Mouse (Mus musculus) MEL (cell line): ENCODE measurements at regions not wholly inside any gene's neighbourhood (a gene's known extent, or its start where the extent isn't known, plus 50 kb on each side); places are given as distances from the start of the nearest gene placed in this dataset.

ENCODE experiments used
- DNase-seq: peaks from one replicate; pipeline ENCODE4 v3.0.0; 2011; ENCODE audit warnings: low read depth, low spot score
- H3K27ac ChIP-seq: 2 replicates; pipeline ENCODE4 v1.5.1; 2012; ENCODE audit warnings: low read depth, mild to moderate bottlenecking, control low read depth, low read length, moderate library complexity; ENCODE audit not compliant: control insufficient read depth
- H3K27me3 ChIP-seq, 2 experiments: fragments of 150-350 bp in 1 of 2; sonication (generic) in 1 of 2; 2 replicates each; pipeline ENCODE4 v1.6.1; 2012; ENCODE audit warnings: low read length in 2 of 2, mild to moderate bottlenecking in 2 of 2, improper control_type of control experiment in 1 of 2, moderate library complexity in 1 of 2; ENCODE audit not compliant: insufficient read depth in 2 of 2, control insufficient read depth in 1 of 2
- H3K36me3 ChIP-seq, 2 experiments: 2 replicates each; pipeline ENCODE4 v1.6.1; 2012 to 2014; ENCODE audit warnings: low read length in 2 of 2, improper control_type of control experiment in 1 of 2, inconsistent platforms in 1 of 2, mild to moderate bottlenecking in 1 of 2; ENCODE audit not compliant: insufficient read depth in 2 of 2, control insufficient read depth in 1 of 2
- H3K4me1 ChIP-seq, 2 experiments: fragments of 150-350 bp in 1 of 2; sonication (generic) in 1 of 2; 2 replicates each; pipeline ENCODE4 v1.6.1; 2012; ENCODE audit warnings: low read length in 2 of 2, improper control_type of control experiment in 1 of 2, mild to moderate bottlenecking in 1 of 2; ENCODE audit not compliant: insufficient read depth in 2 of 2, control insufficient read depth in 1 of 2
- H3K4me3 ChIP-seq, 2 experiments: fragments of 150-350 bp in 1 of 2; sonication (generic) in 1 of 2; 2 replicates each; pipeline ENCODE4 v1.5.1; 2012; ENCODE audit warnings: low read depth in 2 of 2, low read length in 2 of 2, mild to moderate bottlenecking in 2 of 2, moderate library complexity in 2 of 2, control low read depth in 1 of 2, improper control_type of control experiment in 1 of 2; ENCODE audit not compliant: control insufficient read depth in 1 of 2, insufficient read depth in 1 of 2
- H3K79me2 ChIP-seq: 2 replicates; pipeline ENCODE4 v1.6.1; 2012; ENCODE audit warnings: mild to moderate bottlenecking, low read length, moderate library complexity; ENCODE audit not compliant: control insufficient read depth, poor library complexity, insufficient read depth
- H3K9ac ChIP-seq: 2 replicates; pipeline ENCODE4 v1.6.1; 2012; ENCODE audit warnings: low read depth, mild to moderate bottlenecking, control low read depth, low read length, moderate library complexity; ENCODE audit not compliant: control insufficient read depth, poor library complexity, severe bottlenecking
- H3K9me3 ChIP-seq: fragments of 150-350 bp; sonication (generic); replicated peaks from 2 replicates; pipeline ENCODE4 v1.6.1; 2012; ENCODE audit warnings: mild to moderate bottlenecking, low read length, improper control_type of control experiment, moderate library complexity; ENCODE audit not compliant: insufficient read depth
- CHD2 ChIP-seq: IDR thresholded peaks from 2 replicates; pipeline ENCODE4 v1.6.1; 2011; ENCODE audit warnings: low read length, improper control_type of control experiment
- CTCF ChIP-seq, 3 experiments: IDR thresholded peaks in 2 of 3; conservative IDR thresholded peaks in 1 of 3; 2 replicates each; pipeline ENCODE4 v1.5.1; 2011 to 2012; ENCODE audit warnings: low read length in 3 of 3, low read depth in 2 of 3, mild to moderate bottlenecking in 2 of 3, improper control_type of control experiment in 1 of 3, inconsistent platforms in 1 of 3, mixed read lengths in 1 of 3, moderate library complexity in 1 of 3; ENCODE audit not compliant: control insufficient read depth in 1 of 3, insufficient read depth in 1 of 3, poor library complexity in 1 of 3, severe bottlenecking in 1 of 3
- E2F4 ChIP-seq: IDR thresholded peaks from 2 replicates; pipeline ENCODE4 v1.6.1; 2011; ENCODE audit warnings: low read depth, low read length, improper control_type of control experiment, borderline replicate concordance
- EP300 ChIP-seq, 2 experiments: IDR thresholded peaks; 2 replicates each; pipeline ENCODE4 v1.6.1; 2011; ENCODE audit warnings: improper control_type of control experiment in 2 of 2, low read length in 2 of 2, low read depth in 1 of 2, mild to moderate bottlenecking in 1 of 2
- ETS1 ChIP-seq: IDR thresholded peaks from 2 replicates; pipeline ENCODE4 v1.6.1; 2012; ENCODE audit warnings: low read depth, mild to moderate bottlenecking, inconsistent platforms, low read length, improper control_type of control experiment, moderate library complexity
- GABPA ChIP-seq: IDR thresholded peaks from 2 replicates; pipeline ENCODE4 v1.6.1; 2012; ENCODE audit warnings: low read depth, mild to moderate bottlenecking, inconsistent platforms, low read length, improper control_type of control experiment, moderate library complexity
- HCFC1 ChIP-seq: IDR thresholded peaks from 2 replicates; pipeline ENCODE4 v1.6.1; 2012; ENCODE audit warnings: low read depth, mild to moderate bottlenecking, inconsistent platforms, low read length, improper control_type of control experiment, moderate library complexity
- JUND ChIP-seq: IDR thresholded peaks from 2 replicates; pipeline ENCODE4 v1.6.1; 2011; ENCODE audit warnings: low read depth, mild to moderate bottlenecking, improper control_type of control experiment, low read length
- MAX ChIP-seq: IDR thresholded peaks from 2 replicates; pipeline ENCODE4 v1.6.1; 2011; ENCODE audit warnings: low read length, improper control_type of control experiment
- MAZ ChIP-seq: IDR thresholded peaks from 2 replicates; pipeline ENCODE4 v1.6.1; 2012; ENCODE audit warnings: low read depth, mild to moderate bottlenecking, inconsistent platforms, low read length, improper control_type of control experiment
- MXI1 ChIP-seq: IDR thresholded peaks from 2 replicates; pipeline ENCODE4 v1.6.1; 2011; ENCODE audit warnings: mild to moderate bottlenecking, low read depth, low read length, improper control_type of control experiment
- MYB ChIP-seq: IDR thresholded peaks from 2 replicates; pipeline ENCODE4 v1.6.1; 2011; ENCODE audit warnings: mild to moderate bottlenecking, low read depth, low read length, improper control_type of control experiment
- MYC ChIP-seq: IDR thresholded peaks from 2 replicates; pipeline ENCODE4 v1.6.1; 2011; ENCODE audit warnings: low read depth, mild to moderate bottlenecking, low read length, improper control_type of control experiment, moderate library complexity
- NELFE ChIP-seq: IDR thresholded peaks from 2 replicates; pipeline ENCODE4 v1.6.1; 2011; ENCODE audit warnings: low read depth, low read length, improper control_type of control experiment
- NRF1 ChIP-seq: IDR thresholded peaks from 2 replicates; pipeline ENCODE4 v1.6.1; 2014; ENCODE audit warnings: low read depth, mild to moderate bottlenecking, inconsistent platforms, low read length, improper control_type of control experiment, moderate library complexity; ENCODE audit not compliant: poor library complexity, insufficient read depth, severe bottlenecking
- POLR2A ChIP-seq, 2 experiments: IDR thresholded peaks; 2 replicates each; pipeline ENCODE4 v1.6.1; 2011 to 2012; ENCODE audit warnings: low read length in 2 of 2, mild to moderate bottlenecking in 2 of 2, control low read depth in 1 of 2, improper control_type of control experiment in 1 of 2, low read depth in 1 of 2, moderate library complexity in 1 of 2; ENCODE audit not compliant: control insufficient read depth in 1 of 2, insufficient read depth in 1 of 2, poor library complexity in 1 of 2
- POLR2AphosphoS2 ChIP-seq: IDR thresholded peaks from 2 replicates; pipeline ENCODE4 v1.6.1; 2011; ENCODE audit warnings: low read length, improper control_type of control experiment
- POLR2AphosphoS5 ChIP-seq: IDR thresholded peaks from 2 replicates; pipeline ENCODE4 v1.6.1; 2012; ENCODE audit warnings: low read depth, borderline replicate concordance, mild to moderate bottlenecking, inconsistent platforms, low read length, moderate library complexity, mixed read lengths
- RAD21 ChIP-seq: IDR thresholded peaks from 2 replicates; pipeline ENCODE4 v1.6.1; 2011; ENCODE audit warnings: mild to moderate bottlenecking, low read depth, low read length, improper control_type of control experiment
- RCOR1 ChIP-seq: IDR thresholded peaks from 2 replicates; pipeline ENCODE4 v1.6.1; 2012; ENCODE audit warnings: low read depth, mild to moderate bottlenecking, inconsistent platforms, low read length, improper control_type of control experiment
- TBP ChIP-seq: IDR thresholded peaks from 2 replicates; pipeline ENCODE4 v1.8.0; 2011; ENCODE audit warnings: low read depth, low read length, improper control_type of control experiment
- USF2 ChIP-seq, 2 experiments: IDR thresholded peaks; 2 replicates each; pipeline ENCODE4 v1.6.1; 2011 to 2012; ENCODE audit warnings: improper control_type of control experiment in 2 of 2, low read length in 2 of 2, borderline replicate concordance in 1 of 2, inconsistent platforms in 1 of 2, low read depth in 1 of 2, mild to moderate bottlenecking in 1 of 2; ENCODE audit not compliant: insufficient read depth in 1 of 2
- ZKSCAN1 ChIP-seq: IDR thresholded peaks from 2 replicates; pipeline ENCODE4 v1.6.1; 2012; ENCODE audit warnings: low read depth, mild to moderate bottlenecking, inconsistent platforms, low read length, improper control_type of control experiment, moderate library complexity
- ZMIZ1 ChIP-seq: IDR thresholded peaks from 2 replicates; pipeline ENCODE4 v1.6.1; 2012; ENCODE audit warnings: low read depth, mild to moderate bottlenecking, inconsistent platforms, low read length, improper control_type of control experiment, moderate library complexity
- ZNF384 ChIP-seq: IDR thresholded peaks from 2 replicates; pipeline ENCODE4 v1.6.1; 2012; ENCODE audit warnings: low read depth, mild to moderate bottlenecking, inconsistent platforms, low read length, improper control_type of control experiment

- Histone ChIP-seq H3K9me3 (no peaks in the 10 kb centered on the region), H3K27me3 (peaks cover 1 to 2% of the 10 kb centered on the region in 2 experiments; a peak in 2 of 4 replicates), H3K4me3 (no peak overlapping the region), H3K36me3 (peaks cover 0 to 14% of the 10 kb centered on the region in 2 experiments; a peak in 2 of 4 replicates), H3K79me2 (no peaks in the 10 kb centered on the region), H3K27ac (no peak overlapping the region), H3K4me1 (peaks cover 6 to 22% of the 10 kb centered on the region in 2 experiments), H3K9ac (no peak overlapping the region)
- TF ChIP-seq POLR2AphosphoS5 (no peak), RCOR1 (no peak), USF2 (IDR thresholded peaks at IDR 0.05; ENCODE audit: borderline replicate concordance in 1 of 2, insufficient read depth in 1 of 2, low read depth in 1 of 2, low read length in 2 of 2) (no peak), ZMIZ1 (no peak), MYB (no peak), MYC (no peak), NELFE (no peak), NRF1 (no peak), GABPA (no peak), E2F4 (no peak), RAD21 (no peak), POLR2AphosphoS2 (no peak), ETS1 (no peak)
- DNase-seq = no peak
Measured at GRCm38 (mm10) chr2:167843921-167844320, 87.9 kb upstream of the Ptpn1 start.

DNA sequence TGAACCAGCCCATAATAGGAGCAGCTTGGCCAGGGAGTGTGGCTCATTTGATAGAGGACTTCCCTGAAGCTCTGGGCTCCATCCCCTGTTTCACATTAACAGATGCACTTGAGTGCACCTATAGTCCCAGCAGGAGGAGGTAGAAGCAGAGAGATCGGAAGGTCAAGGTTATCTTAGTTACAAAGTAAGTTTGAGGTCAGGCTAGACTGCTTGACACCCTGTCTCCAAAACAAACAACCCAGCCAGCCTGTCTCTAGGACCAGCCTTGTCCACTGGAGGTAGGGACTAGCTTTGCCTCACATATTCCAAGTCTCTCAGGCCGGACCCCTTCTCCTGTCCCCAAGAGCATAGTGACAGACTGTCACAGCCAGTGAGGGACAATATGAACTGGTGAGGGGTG lies 88.9 kb upstream of the Ptpn1 start:
- Histone ChIP-seq H3K79me2 (no peaks in the 10 kb centered on the region), H3K9ac (no peak overlapping the region), H3K4me1 (peaks cover 6 to 24% of the 10 kb centered on the region in 2 experiments), H3K27me3 (peaks cover 1 to 2% of the 10 kb centered on the region in 2 experiments; a peak in 2 of 4 replicates), H3K9me3 (no peaks in the 10 kb centered on the region), H3K36me3 (peaks cover 0 to 14% of the 10 kb centered on the region in 2 experiments; a peak in 2 of 4 replicates), H3K27ac (no peak overlapping the region), H3K4me3 (no peak overlapping the region)
- DNase-seq = no peak
- TF ChIP-seq E2F4 (no peak), JUND (no peak), ZNF384 (no peak), GABPA (no peak), TBP (no peak), ETS1 (no peak), HCFC1 (no peak), NELFE (no peak), POLR2A (IDR thresholded peaks at IDR 0.05; ENCODE audit: control insufficient read depth in 1 of 2, insufficient read depth in 1 of 2, low read depth in 1 of 2, low read length in 2 of 2, poor library complexity in 1 of 2) (no peak), CHD2 (no peak), EP300 (IDR thresholded peaks at IDR 0.05; ENCODE audit: low read depth in 1 of 2, low read length in 2 of 2) (no peak), MAX (no peak), MYC (no peak), NRF1 (no peak), MAZ (no peak), USF2 (IDR thresholded peaks at IDR 0.05; ENCODE audit: borderline replicate concordance in 1 of 2, insufficient read depth in 1 of 2, low read depth in 1 of 2, low read length in 2 of 2) (no peak), MXI1 (no peak), CTCF (IDR thresholded peaks at IDR 0.05 in 2 of 3, conservative IDR thresholded peaks at IDR 0.05 in 1 of 3; ENCODE audit: control insufficient read depth in 1 of 3, insufficient read depth in 1 of 3, low read depth in 2 of 3, low read length in 3 of 3, poor library complexity in 1 of 3, severe bottlenecking in 1 of 3) (no peak), ZKSCAN1 (no peak), POLR2AphosphoS2 (no peak)
